Mouse (Mus musculus) embryo, embryonic 11.5 days (tissue): ENCODE measurements around the gene Ptpn5.

Experiments
- DNase-seq: peaks from one replicate; pipeline ENCODE4 v3.0.0-alpha.2; 2012; ENCODE audit warnings: low read depth, low spot score

The Ptpn5 gene

DNA sequence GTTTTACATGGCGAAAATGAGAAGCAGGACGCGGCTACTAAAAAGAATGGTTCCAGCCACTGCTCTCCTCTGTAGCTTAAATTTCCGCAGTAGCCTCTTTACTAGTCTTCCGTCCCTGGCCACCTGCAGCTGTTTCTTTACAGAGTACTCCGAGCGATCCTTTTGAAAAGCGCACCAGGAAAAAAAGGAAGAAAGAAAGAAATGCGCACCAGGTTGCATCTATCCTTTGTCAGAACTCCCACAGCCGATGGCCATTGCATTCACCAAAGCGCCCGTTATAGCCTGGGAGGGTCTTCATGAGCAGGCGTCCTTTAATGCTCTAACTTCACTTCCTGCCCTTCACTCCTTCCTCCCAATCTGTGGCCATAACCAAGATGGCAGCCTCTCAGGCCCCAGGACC, at the start of gene Ptpn5:
Ptpn5 (minus strand) TSS at position 354 of the 400 bp plus-strand sequence.
- DNase-seq: no peak

DNA sequence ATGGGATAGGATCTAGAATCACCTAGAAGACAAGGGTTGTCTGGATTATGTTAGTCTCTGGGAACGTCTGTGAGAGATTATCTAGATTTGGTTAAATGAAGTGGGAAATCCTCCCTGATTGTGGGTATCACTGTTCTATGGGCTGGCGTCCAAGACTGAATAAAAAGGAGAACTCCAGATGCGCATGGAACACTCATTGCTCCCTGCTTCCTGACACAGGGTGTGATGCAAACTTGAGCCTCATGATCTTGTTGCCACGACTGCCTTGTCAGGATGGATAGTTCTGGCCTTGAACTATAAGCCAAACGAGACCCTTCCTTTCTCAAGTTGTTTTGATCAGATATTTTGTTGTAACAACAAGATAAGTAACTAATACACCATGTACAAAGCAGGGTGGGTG, 37.3 kb upstream of the Ptpn5 start:
- no peak for DNase-seq

GRCm38 (mm10) chr7:47165028-47165427, 31.5 kb upstream of the Ptpn5 start:
- DNase-seq: no peak

DNA sequence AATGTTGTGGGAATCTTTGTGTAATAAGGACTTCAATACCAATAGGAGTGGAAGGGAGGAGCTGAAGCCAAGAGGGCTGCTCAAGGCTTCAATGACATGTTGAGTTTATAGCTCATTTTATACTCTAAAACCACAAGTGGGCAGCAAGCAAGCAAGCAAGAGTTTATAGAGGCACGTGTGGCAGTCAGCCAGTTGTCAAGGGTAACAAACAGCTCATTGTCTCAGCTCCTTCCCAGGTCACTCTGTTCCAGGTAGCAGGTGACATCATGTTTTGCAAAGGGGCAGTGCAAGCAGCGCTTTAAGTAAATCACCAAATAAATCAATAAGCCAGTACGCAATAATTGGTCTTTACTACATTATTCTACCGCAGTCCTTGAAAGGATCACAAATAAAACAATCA, 29.7 kb upstream of the Ptpn5 start:
- no peak for DNase-seq

DNA sequence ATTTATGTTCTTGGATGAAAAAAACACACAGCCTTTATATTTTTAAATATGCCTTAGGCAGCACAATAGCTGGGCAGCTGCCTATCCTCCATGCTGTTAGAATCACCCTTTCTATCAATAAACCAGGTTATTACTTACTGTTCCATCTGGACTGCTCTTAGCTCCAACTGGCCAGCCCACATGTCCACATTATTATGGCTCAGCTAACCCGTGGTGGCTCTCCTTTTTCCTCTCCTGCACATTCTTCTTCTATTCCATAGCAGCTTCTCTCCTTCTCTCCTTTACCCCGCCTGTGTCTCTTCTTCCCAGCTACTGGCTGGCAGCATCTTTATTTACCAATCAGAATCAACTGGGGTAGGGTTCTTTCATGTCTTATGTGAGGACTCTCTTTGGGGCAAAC, 25.0 kb upstream of the Ptpn5 start:
- DNase-seq: no peak

GRCm38 (mm10) chr7:47157743-47158142, 24.3 kb upstream of the Ptpn5 start:
- DNase-seq: no peak

GRCm38 (mm10) chr7:47155849-47156248, 22.4 kb upstream of the Ptpn5 start:
- DNase-seq: no peak

- DNase-seq: no peak
Measured at GRCm38 (mm10) chr7:47155396-47155795, 21.9 kb upstream of the Ptpn5 start.

DNA sequence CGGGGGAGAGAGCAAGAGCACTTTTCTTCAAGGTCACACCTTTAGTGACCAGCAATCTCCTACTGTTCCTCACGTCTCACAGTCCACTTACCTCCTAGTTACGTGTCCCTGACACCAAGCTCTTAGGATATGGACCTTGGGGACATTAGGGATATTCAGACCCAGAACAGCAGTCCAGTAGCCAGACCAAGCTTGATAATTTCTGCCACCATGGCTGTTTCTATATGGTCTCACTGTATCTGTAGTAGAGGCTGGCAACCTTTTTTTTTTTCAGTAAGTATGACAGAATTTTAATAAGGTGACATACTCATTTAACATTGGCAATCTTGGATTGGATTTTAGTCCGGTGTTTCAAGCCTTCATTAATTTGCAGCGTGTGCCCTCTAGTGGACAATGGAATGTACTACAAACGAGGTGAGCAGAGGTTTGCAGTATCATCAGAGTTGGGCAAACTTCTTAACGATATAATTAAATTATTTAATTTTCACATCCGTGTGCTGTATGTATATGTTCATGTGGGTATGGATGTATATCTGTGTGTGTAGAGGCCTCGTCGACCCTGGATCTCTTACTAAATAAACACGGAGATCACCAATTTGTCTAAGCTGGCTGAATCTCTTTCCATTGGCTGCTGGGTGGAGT, 17.1 kb upstream of the Ptpn5 start:
- DNase-seq: peak; percentile 23

GRCm38 (mm10) chr7:47148298-47148697, 14.8 kb upstream of the Ptpn5 start:
- no peak for DNase-seq

DNA sequence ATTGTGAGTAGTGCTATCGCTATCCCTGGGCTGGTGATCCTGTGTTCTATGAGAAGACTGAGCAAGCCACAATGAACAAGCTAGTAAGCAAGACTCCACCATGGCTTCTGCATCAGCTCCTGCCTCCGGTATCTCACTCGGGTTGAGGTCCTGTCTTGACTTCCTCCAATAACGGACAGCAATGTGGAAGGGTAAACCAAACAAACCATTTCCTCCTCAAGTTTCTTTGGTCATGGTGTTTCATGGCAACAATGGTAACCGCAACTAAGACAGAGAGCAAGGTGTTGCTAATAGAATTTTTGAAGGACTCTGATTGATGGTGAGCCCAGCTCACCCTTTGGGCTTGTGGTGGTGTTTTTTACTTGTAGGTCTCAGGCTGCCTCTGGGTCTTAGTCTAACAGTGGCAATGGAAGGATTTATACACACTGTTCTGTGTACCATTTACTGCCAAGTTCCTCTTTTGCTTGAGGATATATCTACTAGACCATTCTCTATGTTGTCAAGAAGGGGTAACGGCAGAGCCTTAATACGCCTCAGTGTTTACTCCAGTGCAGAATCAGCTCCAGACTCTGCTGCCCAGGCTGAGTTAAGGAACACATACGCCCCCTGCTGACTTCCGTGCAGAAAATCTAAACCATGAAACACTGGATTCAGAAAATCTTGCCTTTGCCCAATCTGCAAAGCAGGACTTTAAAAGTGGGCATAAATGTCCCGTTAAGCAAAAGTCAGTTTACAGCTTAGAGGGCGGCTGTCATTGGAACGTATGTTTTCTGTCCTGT, 12.7 kb upstream of the Ptpn5 start:
- no peak for DNase-seq

DNA sequence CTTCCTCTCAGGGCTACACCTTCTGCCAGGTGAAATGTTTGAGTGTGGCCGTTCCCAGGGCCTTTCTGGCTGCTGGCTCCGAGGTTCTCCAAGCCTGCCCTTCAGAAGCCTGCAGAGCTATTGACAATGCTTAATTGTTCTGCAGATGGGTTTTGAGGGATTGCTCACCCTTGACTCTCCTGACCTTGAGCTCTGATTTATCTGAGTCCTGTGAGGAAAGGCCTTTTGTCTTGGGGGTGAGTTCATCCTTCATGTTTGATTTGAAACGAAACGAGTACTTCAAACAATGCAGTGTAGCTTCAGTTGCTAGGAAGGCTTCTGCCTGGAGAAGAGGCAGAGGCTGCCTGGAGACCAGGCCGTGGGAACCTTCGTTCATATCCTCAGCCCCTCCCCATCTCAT, 10.8 kb upstream of the Ptpn5 start:
- no peak for DNase-seq

GRCm38 (mm10) chr7:47139823-47140325, 6.4 kb upstream of the Ptpn5 start:
- no peak for DNase-seq

- DNase-seq: no peak
Measured at GRCm38 (mm10) chr7:47134570-47134969, 1.1 kb upstream of the Ptpn5 start.

- no peak for DNase-seq
Measured at GRCm38 (mm10) chr7:47132931-47133260, 588 bp downstream of the Ptpn5 start.

DNA sequence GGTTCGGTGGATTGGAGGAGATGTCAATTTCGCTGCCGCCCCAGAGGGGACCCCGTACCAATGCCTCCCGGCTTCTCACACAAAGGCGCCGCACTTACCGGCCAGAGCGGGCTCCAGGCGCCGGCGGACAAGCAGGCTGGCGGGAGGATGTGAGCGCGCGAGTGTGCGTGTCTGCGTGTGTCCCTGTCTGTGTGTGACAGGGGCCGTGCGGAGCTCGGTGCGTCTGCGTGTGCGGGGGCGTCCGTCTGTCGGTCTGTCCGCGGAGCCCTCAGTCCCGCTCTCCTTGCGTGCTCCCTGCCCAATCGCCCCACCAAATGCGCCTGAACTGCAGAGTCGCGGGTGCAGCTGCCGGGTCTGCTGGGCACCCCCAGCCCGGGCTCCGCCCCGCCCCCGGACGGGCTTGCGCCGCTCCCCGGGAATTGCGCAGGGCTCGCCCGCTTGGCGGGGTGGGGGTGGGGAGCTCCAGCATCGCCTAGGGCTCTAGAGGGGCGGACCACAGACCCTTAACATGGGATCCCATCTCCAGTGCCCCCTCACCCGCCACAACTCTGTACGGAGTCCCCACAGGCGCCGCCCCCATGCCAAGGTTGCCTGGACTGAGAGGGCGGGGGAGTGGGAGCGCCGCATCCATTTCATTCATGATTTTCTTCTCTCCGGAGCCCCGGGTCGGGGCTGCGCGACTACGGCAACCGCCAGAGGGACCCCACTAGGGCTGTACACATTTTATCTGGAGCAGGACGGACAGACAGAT, 1.1 kb downstream of the Ptpn5 start:
- peak; percentile 23 for DNase-seq

GRCm38 (mm10) chr7:47131840-47132179, 1.7 kb downstream of the Ptpn5 start:
- DNase-seq: no peak

- no peak for DNase-seq
Measured at GRCm38 (mm10) chr7:47131258-47131657, 2.2 kb downstream of the Ptpn5 start.

GRCm38 (mm10) chr7:47122026-47122425, 11.5 kb downstream of the Ptpn5 start:
- DNase-seq: no peak

DNA sequence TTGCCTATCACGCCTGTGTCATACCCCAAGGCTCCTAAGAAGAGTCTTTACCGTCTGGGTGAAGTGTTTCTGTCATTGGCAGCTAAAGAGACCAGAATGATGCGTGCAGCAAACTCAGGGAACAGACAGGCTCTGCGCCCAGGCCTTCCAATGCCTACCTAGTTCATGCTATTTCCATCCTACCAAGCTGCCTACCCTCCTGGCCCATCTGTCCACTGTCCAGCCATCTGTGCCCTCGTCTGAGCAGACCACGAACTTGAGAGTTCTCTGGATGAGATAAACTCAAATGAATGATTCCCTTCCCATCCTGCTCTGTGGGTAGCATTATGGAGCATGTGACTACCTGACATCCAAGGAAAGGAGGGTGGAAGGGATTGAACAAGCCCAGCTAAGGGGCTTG, 16.8 kb downstream of the Ptpn5 start:
- no peak for DNase-seq

DNA sequence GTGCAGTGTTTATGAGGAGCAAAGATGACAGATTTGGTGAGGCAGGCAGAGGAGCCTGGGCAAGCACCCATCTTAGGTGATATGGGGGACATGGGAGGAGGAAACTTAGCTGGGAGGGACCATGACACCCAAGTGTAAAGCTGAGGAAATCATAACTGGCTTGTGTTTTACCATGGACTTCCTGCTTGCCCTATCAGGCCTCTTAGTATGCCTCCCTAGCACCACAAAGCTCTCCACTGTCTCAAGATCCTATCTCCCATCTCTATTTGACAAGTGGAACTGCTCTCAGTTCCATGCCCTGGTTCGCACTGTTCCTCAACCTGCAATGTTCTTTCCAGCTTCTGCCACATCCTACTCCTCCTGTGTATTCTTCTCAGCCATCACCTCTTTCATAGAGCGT, 18.0 kb downstream of the Ptpn5 start:
- DNase-seq: no peak

GRCm38 (mm10) chr7:47113383-47113782, 20.1 kb downstream of the Ptpn5 start:
- DNase-seq: no peak

GRCm38 (mm10) chr7:47112036-47112435, 21.4 kb downstream of the Ptpn5 start:
- DNase-seq: no peak
